Mouse (Mus musculus) heart, postnatal 25 days (tissue): ENCODE measurements at regions not wholly inside any gene's neighbourhood (a gene's known extent, or its start where the extent isn't known, plus 50 kb on each side); places are given as distances from the start of the nearest gene placed in this dataset.

Source experiments
- DNase-seq: peaks from one replicate; pipeline ENCODE4 v3.0.0; 2022; ENCODE audit warnings: low spot score
- intact Hi-C: fragments of 180-260 bp; cut with DNase I; formaldehyde crosslinking; loops from one replicate; pipeline ENCODE4 v1.15.1; 2025

- intact Hi-C loops, result no loop called here
- DNase-seq, result no peak
Measured at GRCm38 (mm10) chr5:99165807-99166360, 128.7 kb upstream of the Prkg2 start.

GRCm38 (mm10) chr5:99157973-99158372 lies 120.8 kb upstream of the Prkg2 start:
- DNase-seq, result no peak
- intact Hi-C loops, result loop anchor here (5.0 to 10.0 kb wide), 2 partner anchors 253 to 811 kb away; no protein-coding TSS in a partner anchor

- no peak for DNase-seq
- intact Hi-C loops, result loop anchor here (10.0 kb wide), 1 partner anchor 249 kb away; no protein-coding TSS in a partner anchor
Measured at GRCm38 (mm10) chr5:99153269-99153850, 116.2 kb upstream of the Prkg2 start.

GRCm38 (mm10) chr5:99152299-99152698 lies 115.1 kb upstream of the Prkg2 start:
- intact Hi-C loops, result loop anchor here (10.0 kb wide), 1 partner anchor 247 kb away; no protein-coding TSS in a partner anchor
- DNase-seq, result no peak

- intact Hi-C loops, result loop anchor here (10.0 kb wide), 1 partner anchor 245 kb away; no protein-coding TSS in a partner anchor
Measured at GRCm38 (mm10) chr5:99149904-99150303, 112.8 kb upstream of the Prkg2 start.

GRCm38 (mm10) chr5:99132670-99133069 lies 95.5 kb upstream of the Prkg2 start:
- DNase-seq, result no peak
- intact Hi-C loops, result no loop called here

More at GRCm38 (mm10) chr5:99149904-99150303, 112.8 kb upstream of the Prkg2 start:
- no peak for DNase-seq

GRCm38 (mm10) chr5:99128628-99129027 lies 91.5 kb upstream of the Prkg2 start:
- no peak for DNase-seq
- intact Hi-C loops, result no loop called here

- DNase-seq, result no peak
- intact Hi-C loops, result no loop called here
Measured at GRCm38 (mm10) chr5:99125418-99125817, 88.3 kb upstream of the Prkg2 start.

- intact Hi-C loops, result no loop called here
- DNase-seq, result no peak
Measured at GRCm38 (mm10) chr5:99111755-99112154, 74.6 kb upstream of the Prkg2 start.

- intact Hi-C loops, result no loop called here
- DNase-seq, result no peak
Measured at GRCm38 (mm10) chr5:99111235-99111634, 74.1 kb upstream of the Prkg2 start.

- DNase-seq, result no peak
- intact Hi-C loops, result no loop called here
Measured at GRCm38 (mm10) chr5:99099727-99100116, 62.6 kb upstream of the Prkg2 start.

- no peak for DNase-seq
- intact Hi-C loops, result no loop called here
Measured at GRCm38 (mm10) chr5:99099014-99099726, 62.0 kb upstream of the Prkg2 start.
